Mouse (Mus musculus) forebrain, embryonic 12.5 days (tissue): Measurements from ENCODE around the gene Kat5. TPM values are rescaled to one million over a fixed set of nuclear protein-coding genes. Genes with fewer than 3 reads are reported as not detected.

Experiments used
- polyA plus RNA-seq: library from polyadenylated mRNA; unstranded; fragments of >200 nt; fragmentation: Nextera tagmentation; extraction: Ambion mirVana; gene quantifications from 2 replicates; pipeline ENCODE4 v1.2.1, GENCODE M21; 2016

The Kat5 gene
- polyA plus RNA-seq, 1 experiment from 2014 or later: 65.7 TPM

Other genes starting within 250 kb of the Kat5 start
- gene Eif1ad, start 243.5 kb downstream of the Kat5 start, polyA plus RNA-seq: 75.7 and 78.3 TPM in 2 replicates
- gene Banf1, start 243.1 kb downstream of the Kat5 start, polyA plus RNA-seq: 416 and 423 TPM in 2 replicates
- 113 and 125 TPM in 2 replicates for gene Sart1, start 221.5 kb downstream of the Kat5 start, polyA plus RNA-seq
- not detected in 2 replicates for gene Tsga10ip, start 207.7 kb downstream of the Kat5 start, polyA plus RNA-seq
- 257 and 260 TPM in 2 replicates for gene Drap1, start 185.3 kb downstream of the Kat5 start, polyA plus RNA-seq
- gene AI837181, start 185.1 kb downstream of the Kat5 start, polyA plus RNA-seq: 48.3 and 50.8 TPM in 2 replicates
- not detected in 2 replicates for gene Fosl1, start 162.7 kb downstream of the Kat5 start, polyA plus RNA-seq
- 8.0 and 9.0 TPM in 2 replicates for gene Ccdc85b, start 152.3 kb downstream of the Kat5 start, polyA plus RNA-seq
- 122 and 128 TPM in 2 replicates for gene Fibp, start 149.6 kb downstream of the Kat5 start, polyA plus RNA-seq
- 3.1 and 3.7 TPM in 2 replicates for gene Ctsw, start 141.7 kb downstream of the Kat5 start, polyA plus RNA-seq
- 40.2 and 41.9 TPM in 2 replicates for gene Efemp2, start 136.3 kb downstream of the Kat5 start, polyA plus RNA-seq
- 40.6 and 42.7 TPM in 2 replicates for gene Mus81, start 121.8 kb downstream of the Kat5 start, polyA plus RNA-seq
- 3,168 and 3,195 TPM in 2 replicates for gene Cfl1, start 119.8 kb downstream of the Kat5 start, polyA plus RNA-seq
- 0.26 TPM in 1 of 2 replicates, not detected in the other for gene 1700020D05Rik, start 106.5 kb downstream of the Kat5 start, polyA plus RNA-seq
- 29.3 and 29.5 TPM in 2 replicates for gene Snx32, start 99.7 kb downstream of the Kat5 start, polyA plus RNA-seq
- 0.22 and 0.27 TPM in 2 replicates for gene Ovol1, start 49.6 kb downstream of the Kat5 start, polyA plus RNA-seq
- gene Ap5b1, start 42.2 kb downstream of the Kat5 start, polyA plus RNA-seq: 1.6 TPM in 2 replicates
- gene Rnaseh2c, start 8.4 kb downstream of the Kat5 start, polyA plus RNA-seq: 162 and 191 TPM in 2 replicates
- 34.1 and 36.9 TPM in 2 replicates for gene Rela, start 27.2 kb upstream of the Kat5 start, polyA plus RNA-seq
- gene Sipa1, start 53.5 kb upstream of the Kat5 start, polyA plus RNA-seq: 16.3 and 16.8 TPM in 2 replicates
- gene Map3k11, start 78.5 kb upstream of the Kat5 start, polyA plus RNA-seq: 19.2 and 22.2 TPM in 2 replicates
- gene Pcnx3, start 78.7 kb upstream of the Kat5 start, polyA plus RNA-seq: 32.4 and 35.1 TPM in 2 replicates
- gene Kcnk7, start 94.1 kb upstream of the Kat5 start, polyA plus RNA-seq: 0.29 TPM in 1 of 2 replicates, not detected in the other
- gene Ehbp1l1, start 116.1 kb upstream of the Kat5 start, polyA plus RNA-seq: 6.1 and 6.7 TPM in 2 replicates
- 170 and 172 TPM in 2 replicates for gene Fam89b, start 119.4 kb upstream of the Kat5 start, polyA plus RNA-seq
- 10.0 and 12.0 TPM in 2 replicates for gene Ltbp3, start 130.7 kb upstream of the Kat5 start, polyA plus RNA-seq
- 63.4 and 65.3 TPM in 2 replicates for gene Scyl1, start 161.2 kb upstream of the Kat5 start, polyA plus RNA-seq